Mouse (Mus musculus): ENCODE measurements around the gene Nfib. TPM values are rescaled to one million over a fixed set of nuclear protein-coding genes. Genes with fewer than 3 reads are reported as not detected.

Nfib gene
- polyA plus RNA-seq, 1 experiment from 2014 or later, result 164 TPM

DNA sequence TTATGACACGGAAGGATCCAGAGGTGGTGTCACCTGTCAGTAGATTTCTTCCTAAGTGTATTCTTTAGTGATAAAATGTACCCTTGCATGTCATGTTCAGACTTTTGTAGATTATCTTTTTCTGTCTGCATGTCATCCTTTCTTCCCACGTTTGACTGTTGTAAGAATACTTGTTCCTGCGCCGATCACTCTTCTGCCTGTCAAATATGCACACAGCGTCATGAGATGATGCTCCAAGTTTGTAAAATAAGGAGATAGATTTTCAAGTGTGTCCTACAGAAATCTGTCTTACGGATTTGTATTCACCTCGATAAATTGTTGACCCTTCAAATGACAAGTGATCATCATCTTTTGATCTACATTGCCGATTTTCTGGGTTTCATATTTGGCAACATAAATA is 190.6 kb downstream of the Nfib start:
- H3K27me3 ChIP-seq (replicated peaks; ENCODE audit: control insufficient read depth, insufficient read depth, low read length), result no peaks in the 10 kb centered on the region
- H3K9ac ChIP-seq (ENCODE audit: low read length), result peak overlapping the region; percentile 61
- WGBS, result 78% methylated on average over 8 of the region's 8 CpGs
- ATAC-seq, result no peak
- DNase-seq (ENCODE audit: low spot score), result peak; percentile 29
- H3K4me1 ChIP-seq (ENCODE audit: control insufficient read depth, insufficient read depth, low read length), result peaks cover 7% of the 10 kb centered on the region; the same call in 1 of the 2 replicates
- H3K4me2 ChIP-seq (ENCODE audit: low read length), result peak overlapping the region; percentile 85
- peak overlapping the region; percentile 61; the same call in 1 of the 2 replicates for H3K27ac ChIP-seq (ENCODE audit: low read depth, low read length)
- H3K4me3 ChIP-seq (ENCODE audit: low read depth, low read length), result no peak overlapping the region
- 0 out of 2 replicates have a peak, but pooled peaks cover under 1% of the 10 kb centered on the region for H3K36me3 ChIP-seq (ENCODE audit: control insufficient read depth, insufficient read depth, low read length)
- no peaks in the 10 kb centered on the region for H3K9me3 ChIP-seq (replicated peaks; ENCODE audit: control insufficient read depth, low read length)

DNA sequence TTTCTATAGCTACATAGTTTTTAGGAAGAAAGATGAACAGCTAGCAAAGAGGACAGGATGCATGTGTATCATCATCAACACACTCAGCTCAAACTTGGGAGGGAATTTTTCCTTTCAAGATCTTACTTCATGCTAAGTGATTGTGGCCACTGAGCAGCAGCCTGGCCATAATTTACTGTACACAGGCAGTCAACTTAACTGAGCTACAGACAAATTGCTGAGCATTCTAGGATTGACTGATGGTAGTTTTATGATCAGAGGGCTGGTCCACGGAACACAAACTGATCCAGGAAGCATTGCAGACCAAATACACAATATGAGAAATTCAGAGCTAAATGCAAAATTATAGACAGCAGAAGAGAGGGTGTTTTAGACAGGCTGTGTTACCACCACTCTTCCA is 191.2 kb downstream of the Nfib start:
- H3K4me1 ChIP-seq (ENCODE audit: control insufficient read depth, insufficient read depth, low read length), result peaks cover 7% of the 10 kb centered on the region; the same call in 1 of the 2 replicates
- peak overlapping the region; percentile 85 for H3K4me2 ChIP-seq (ENCODE audit: low read length)
- H3K9me3 ChIP-seq (replicated peaks; ENCODE audit: control insufficient read depth, low read length), result no peaks in the 10 kb centered on the region
- H3K4me3 ChIP-seq (ENCODE audit: low read depth, low read length), result peak overlapping the region; percentile 14
- ATAC-seq (no peak), DNase-seq (ENCODE audit: low spot score) (peak; percentile 32)
- peak overlapping the region; percentile 61 for H3K9ac ChIP-seq (ENCODE audit: low read length)
- WGBS, result 73% methylated on average over 1 of the region's 1 CpGs
- H3K36me3 ChIP-seq (ENCODE audit: control insufficient read depth, insufficient read depth, low read length), result no peaks in the 10 kb centered on the region
- H3K27me3 ChIP-seq (replicated peaks; ENCODE audit: control insufficient read depth, insufficient read depth, low read length), result no peaks in the 10 kb centered on the region
- peak overlapping the region; percentile 61 for H3K27ac ChIP-seq (ENCODE audit: low read depth, low read length)

DNA sequence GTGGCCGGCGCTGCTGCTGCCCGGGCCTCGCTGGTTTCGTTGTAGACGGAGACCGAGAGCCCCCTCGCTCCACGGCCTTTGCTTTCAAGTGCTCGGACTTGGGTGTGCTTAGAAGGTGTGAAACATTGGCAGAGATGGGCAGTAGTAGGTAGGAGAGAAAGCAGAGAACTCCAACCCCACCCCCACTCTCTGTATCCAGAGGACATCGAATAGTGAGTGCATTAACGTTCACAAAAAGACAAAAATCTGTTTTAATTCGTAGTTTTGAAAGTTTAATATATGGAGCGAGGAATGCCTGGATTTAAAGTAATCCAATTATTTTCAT is 192.2 kb downstream of the Nfib start:
- peak overlapping the region; percentile 91 for H3K4me3 ChIP-seq (ENCODE audit: low read depth, low read length)
- DNase-seq (ENCODE audit: low spot score) (no peak), ATAC-seq (no peak)
- no peaks in the 10 kb centered on the region for H3K27me3 ChIP-seq (replicated peaks; ENCODE audit: control insufficient read depth, insufficient read depth, low read length)
- H3K27ac ChIP-seq (ENCODE audit: low read depth, low read length), result peak overlapping the region; percentile 100
- H3K4me1 ChIP-seq (ENCODE audit: control insufficient read depth, insufficient read depth, low read length), result peaks cover 7% of the 10 kb centered on the region; the same call in 1 of the 2 replicates
- H3K9ac ChIP-seq (ENCODE audit: low read length), result peak overlapping the region; percentile 98
- no peaks in the 10 kb centered on the region for H3K9me3 ChIP-seq (replicated peaks; ENCODE audit: control insufficient read depth, low read length)
- H3K36me3 ChIP-seq (ENCODE audit: control insufficient read depth, insufficient read depth, low read length), result no peaks in the 10 kb centered on the region
- WGBS, result under 1% methylated on average over 14 of the region's 14 CpGs
- peak overlapping the region; percentile 85 for H3K4me2 ChIP-seq (ENCODE audit: low read length)

DNA sequence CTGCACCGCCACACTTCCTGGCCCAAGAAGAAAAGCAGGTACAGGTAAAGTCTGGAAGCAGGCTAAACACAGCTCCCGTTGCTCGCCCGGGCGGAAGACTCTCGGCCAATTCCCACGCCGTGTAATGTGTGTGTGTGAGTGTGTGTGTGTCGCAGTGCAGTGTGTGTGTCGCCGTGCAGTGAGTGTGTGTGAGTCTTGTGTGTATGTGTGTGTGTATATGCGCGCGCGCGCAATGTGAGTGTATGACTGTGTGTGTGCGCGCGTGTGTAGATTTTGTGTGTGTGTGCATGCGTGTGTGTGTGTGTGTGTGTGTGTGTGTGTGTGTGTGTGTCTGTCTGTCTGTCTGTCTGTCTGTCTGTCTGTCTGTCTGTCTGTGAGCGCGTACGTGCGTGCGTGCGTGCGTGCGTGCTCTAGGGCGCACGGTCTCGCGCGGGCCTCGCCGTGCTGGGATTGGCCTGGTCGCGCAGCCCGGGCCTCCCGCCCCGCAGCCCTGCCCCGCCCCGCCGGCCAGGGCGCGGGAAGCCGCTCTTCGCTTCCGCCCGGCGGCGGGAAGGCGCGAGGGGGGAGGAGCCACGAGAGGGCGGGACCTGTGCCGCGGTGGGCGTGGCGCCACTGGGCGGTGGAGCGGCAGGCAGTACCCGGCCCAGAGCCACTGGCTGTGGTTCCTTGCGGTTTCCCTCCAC is 192.7 kb downstream of the Nfib start:
- peak; percentile 95 for ATAC-seq

DNA sequence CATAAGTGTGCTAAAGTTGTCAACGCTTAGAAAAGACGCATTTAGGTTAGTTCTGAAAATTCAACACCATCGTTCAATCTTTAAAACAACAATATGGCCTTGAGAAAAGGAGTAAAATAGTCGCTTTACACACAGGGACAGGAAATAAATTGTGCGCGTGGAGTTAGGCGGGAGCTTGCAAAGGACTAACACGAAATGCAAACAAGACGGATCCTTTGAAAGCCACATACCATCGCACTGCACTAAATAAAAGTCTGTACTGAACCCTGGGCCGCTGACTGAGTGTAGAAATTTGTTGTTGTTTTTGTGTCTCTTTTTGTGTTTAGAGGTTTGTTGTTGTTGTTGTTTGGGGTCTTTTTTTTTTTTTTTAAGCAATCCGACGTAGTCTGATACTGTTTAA is 193.2 kb downstream of the Nfib start:
- peak overlapping the region; percentile 91 for H3K4me3 ChIP-seq (ENCODE audit: low read depth, low read length)
- no peaks in the 10 kb centered on the region for H3K27me3 ChIP-seq (replicated peaks; ENCODE audit: control insufficient read depth, insufficient read depth, low read length)
- peak; percentile 56 for DNase-seq (ENCODE audit: low spot score)
- under 1% methylated on average over 13 of the region's 13 CpGs for WGBS
- peak overlapping the region; percentile 100 for H3K27ac ChIP-seq (ENCODE audit: low read depth, low read length)
- peak overlapping the region; percentile 85 for H3K4me2 ChIP-seq (ENCODE audit: low read length)
- H3K9me3 ChIP-seq (replicated peaks; ENCODE audit: control insufficient read depth, low read length), result no peaks in the 10 kb centered on the region
- peak overlapping the region; percentile 98 for H3K9ac ChIP-seq (ENCODE audit: low read length)
- no peaks in the 10 kb centered on the region for H3K36me3 ChIP-seq (ENCODE audit: control insufficient read depth, insufficient read depth, low read length)
- H3K4me1 ChIP-seq (ENCODE audit: control insufficient read depth, insufficient read depth, low read length), result peaks cover 4% of the 10 kb centered on the region; the same call in 1 of the 2 replicates
- no peak for ATAC-seq

More for the DNA sequence above, 192.7 kb downstream of the Nfib start:
- H3K4me1 ChIP-seq (ENCODE audit: control insufficient read depth, insufficient read depth, low read length), result peaks cover 7% of the 10 kb centered on the region; the same call in 1 of the 2 replicates
- whole genome bisulfite sequencing, result under 1% methylated on average over 61 of the region's 63 CpGs
- no peaks in the 10 kb centered on the region for H3K36me3 ChIP-seq (ENCODE audit: control insufficient read depth, insufficient read depth, low read length)
- H3K27ac ChIP-seq (ENCODE audit: low read depth, low read length), result peak overlapping the region; percentile 100
- H3K4me2 ChIP-seq (ENCODE audit: low read length), result peak overlapping the region; percentile 85
- H3K9ac ChIP-seq (ENCODE audit: low read length), result peak overlapping the region; percentile 98
- DNase-seq (ENCODE audit: low spot score), result peak; percentile 94
- H3K4me3 ChIP-seq (ENCODE audit: low read depth, low read length), result peak overlapping the region; percentile 91
- no peaks in the 10 kb centered on the region for H3K9me3 ChIP-seq (replicated peaks; ENCODE audit: control insufficient read depth, low read length)
- H3K27me3 ChIP-seq (replicated peaks; ENCODE audit: control insufficient read depth, insufficient read depth, low read length), result no peaks in the 10 kb centered on the region

DNA sequence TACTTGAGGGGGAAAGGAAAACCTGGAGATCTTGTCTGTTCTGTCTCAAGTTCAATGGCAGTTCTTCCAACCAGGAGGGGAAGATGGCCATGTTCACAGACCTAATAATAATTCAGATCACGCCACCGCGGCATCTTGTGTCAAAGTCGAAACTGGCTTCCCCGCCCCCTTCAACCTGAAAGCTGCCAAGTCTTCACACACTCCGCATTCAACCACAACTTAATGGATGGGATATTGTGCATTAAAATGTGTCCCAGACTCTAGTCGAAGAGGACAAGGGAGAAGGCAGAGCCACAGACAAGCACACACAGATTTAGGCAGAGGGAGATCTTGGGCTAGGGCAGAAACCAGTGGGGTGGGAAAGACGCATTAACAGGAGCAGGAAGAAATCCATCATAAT is 194.0 kb downstream of the Nfib start:
- Histone ChIP-seq H3K27me3 (replicated peaks; ENCODE audit: control insufficient read depth, insufficient read depth, low read length) (no peaks in the 10 kb centered on the region), H3K4me1 (ENCODE audit: control insufficient read depth, insufficient read depth, low read length) (peaks cover 2% of the 10 kb centered on the region; the same call in 1 of the 2 replicates), H3K36me3 (ENCODE audit: control insufficient read depth, insufficient read depth, low read length) (no peaks in the 10 kb centered on the region), H3K9me3 (replicated peaks; ENCODE audit: control insufficient read depth, low read length) (no peaks in the 10 kb centered on the region), H3K27ac (ENCODE audit: low read depth, low read length) (peak overlapping the region; percentile 100), H3K4me3 (ENCODE audit: low read depth, low read length) (peak overlapping the region; percentile 91), H3K4me2 (ENCODE audit: low read length) (peak overlapping the region; percentile 85), H3K9ac (ENCODE audit: low read length) (peak overlapping the region; percentile 98)
- DNase-seq (ENCODE audit: low spot score) (peak; percentile 97), ATAC-seq (peak; percentile 36)
- 0% methylated on average over 8 of the region's 8 CpGs for WGBS

DNA sequence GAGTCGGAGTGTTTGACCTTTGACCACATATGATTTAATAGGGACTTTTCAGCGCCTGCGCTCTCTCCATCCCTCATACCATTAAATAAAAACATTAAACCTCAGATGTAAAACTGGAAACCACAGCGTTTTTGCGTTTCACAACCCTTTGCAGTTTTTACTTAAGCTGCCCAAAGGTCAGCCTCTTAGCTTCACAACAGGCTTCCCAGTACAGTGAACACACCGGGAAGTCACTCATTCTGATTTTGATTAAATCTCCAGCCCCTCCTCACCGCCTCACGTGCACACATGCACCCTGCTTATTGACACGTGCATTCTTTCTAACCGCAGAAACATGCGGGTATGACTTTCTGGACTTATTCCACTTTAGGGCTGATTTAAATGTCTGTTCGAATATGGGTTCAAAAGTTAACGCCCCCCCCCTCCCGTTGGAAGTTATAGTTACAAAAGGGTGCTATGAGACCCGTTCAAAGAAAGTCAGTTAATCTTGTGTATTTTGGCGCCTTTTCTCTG is 194.5 kb downstream of the Nfib start:
- Histone ChIP-seq H3K9me3 (replicated peaks; ENCODE audit: control insufficient read depth, low read length) (no peaks in the 10 kb centered on the region), H3K27me3 (replicated peaks; ENCODE audit: control insufficient read depth, insufficient read depth, low read length) (no peaks in the 10 kb centered on the region), H3K4me2 (ENCODE audit: low read length) (peak overlapping the region; percentile 85), H3K4me1 (ENCODE audit: control insufficient read depth, insufficient read depth, low read length) (peaks cover 2% of the 10 kb centered on the region; the same call in 1 of the 2 replicates), H3K27ac (ENCODE audit: low read depth, low read length) (peak overlapping the region; percentile 100), H3K36me3 (ENCODE audit: control insufficient read depth, insufficient read depth, low read length) (no peaks in the 10 kb centered on the region), H3K9ac (ENCODE audit: low read length) (peak overlapping the region; percentile 98), H3K4me3 (ENCODE audit: low read depth, low read length) (peak overlapping the region; percentile 91)
- WGBS, result 2% methylated on average over 16 of the region's 16 CpGs
- DNase-seq (ENCODE audit: low spot score), result no peak
- no peak for ATAC-seq

DNA sequence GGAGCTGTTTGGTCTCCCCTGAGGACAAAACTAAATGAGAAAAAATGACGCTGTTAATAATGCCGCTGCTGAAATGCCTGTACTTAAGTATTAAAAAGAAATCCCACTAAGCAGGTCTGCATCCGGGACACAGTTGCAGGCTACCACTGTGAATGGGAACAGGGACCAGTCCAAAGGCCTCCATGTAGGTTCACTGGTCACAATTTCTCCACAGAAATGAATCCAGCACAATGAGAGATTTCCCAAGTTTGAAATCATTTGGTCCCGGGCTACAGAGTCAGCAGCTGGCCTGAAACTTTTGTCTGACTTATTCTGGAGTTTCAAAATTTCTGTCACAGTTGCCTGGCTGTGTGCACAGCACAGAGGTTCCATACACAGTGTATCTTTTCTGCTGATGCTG is 195.8 kb downstream of the Nfib start:
- Histone ChIP-seq H3K9ac (ENCODE audit: low read length) (peak overlapping the region; percentile 98), H3K27me3 (replicated peaks; ENCODE audit: control insufficient read depth, insufficient read depth, low read length) (no peaks in the 10 kb centered on the region), H3K4me2 (ENCODE audit: low read length) (peak overlapping the region; percentile 85), H3K9me3 (replicated peaks; ENCODE audit: control insufficient read depth, low read length) (no peaks in the 10 kb centered on the region), H3K27ac (ENCODE audit: low read depth, low read length) (peak overlapping the region; percentile 100), H3K4me3 (ENCODE audit: low read depth, low read length) (peak overlapping the region; percentile 91), H3K36me3 (ENCODE audit: control insufficient read depth, insufficient read depth, low read length) (no peaks in the 10 kb centered on the region), H3K4me1 (ENCODE audit: control insufficient read depth, insufficient read depth, low read length) (peaks cover 2% of the 10 kb centered on the region; the same call in 1 of the 2 replicates)
- no peak for DNase-seq (ENCODE audit: low spot score)
- no peak for ATAC-seq
- WGBS, result 4% methylated on average over 4 of the region's 4 CpGs

Measured in forebrain, embryonic 14.5 days (tissue).